Mouse (Mus musculus): ENCODE data around the gene Sh3pxd2a. TPM values are rescaled to one million over a fixed set of nuclear protein-coding genes. Genes with fewer than 3 reads are reported as not detected.

Gene Sh3pxd2a
- polyA plus RNA-seq, 1 experiment: 45.5 TPM

DNA sequence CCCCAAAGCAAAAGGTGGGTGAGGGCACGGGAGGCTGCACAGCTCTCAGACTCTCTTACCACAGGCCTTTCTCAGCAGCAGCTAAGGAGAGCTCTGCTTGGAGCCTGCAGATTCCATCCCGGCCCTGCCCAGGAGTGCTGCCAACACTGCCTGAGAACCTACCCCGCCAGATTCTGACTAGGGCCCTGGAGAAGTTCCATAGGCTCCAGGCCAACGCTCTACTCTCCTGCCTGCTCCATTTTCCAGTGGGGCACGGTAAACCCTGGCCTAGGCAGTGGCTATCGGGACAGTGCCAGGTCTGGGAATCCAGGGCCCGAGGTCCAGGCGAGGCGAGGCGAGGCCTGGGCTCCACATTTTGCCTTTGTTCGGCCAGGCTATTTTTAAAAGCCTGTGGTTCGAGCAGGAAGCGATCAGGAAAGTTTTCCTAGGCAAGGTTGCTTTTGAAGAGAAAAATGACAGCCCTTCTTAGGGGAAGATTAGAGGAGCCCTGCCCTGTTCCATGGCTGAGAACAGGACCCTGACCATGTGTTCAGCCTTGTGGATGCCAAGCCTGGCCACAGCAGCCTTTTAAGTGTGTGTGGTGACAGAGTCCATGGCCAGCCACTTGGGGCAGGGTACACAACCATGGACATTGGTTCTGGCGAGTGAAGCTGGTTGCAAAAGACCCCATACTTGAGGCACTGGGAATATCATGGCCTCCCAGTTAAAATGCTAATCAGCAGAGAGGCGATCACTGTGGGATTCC lies 184.2 kb downstream of the Sh3pxd2a start:
- no peak for DNase-seq (ENCODE audit: low read depth)

GRCm38 (mm10) chr19:47279372-47279771 lies 184.8 kb downstream of the Sh3pxd2a start:
- DNase-seq (ENCODE audit: low read depth): no peak

DNA sequence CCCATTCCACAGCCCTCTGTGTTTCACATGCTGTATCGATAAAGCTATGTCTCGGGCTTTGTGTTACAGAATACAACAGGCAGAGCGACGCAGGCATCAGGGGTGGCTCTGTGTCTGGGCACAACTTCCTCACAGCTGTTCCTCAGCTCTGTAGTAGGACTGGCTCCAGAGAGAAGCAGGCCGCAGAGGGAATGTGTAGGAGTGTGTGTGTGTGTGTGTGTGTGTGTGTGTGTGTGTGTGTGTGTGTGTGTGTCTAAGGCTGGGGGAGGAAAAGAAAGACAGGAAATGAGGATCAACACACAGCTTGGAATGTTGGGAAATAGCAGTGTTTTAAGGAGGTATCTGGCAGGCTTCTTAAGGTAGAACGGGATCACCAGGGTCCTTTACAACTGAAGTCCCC lies 187.5 kb downstream of the Sh3pxd2a start:
- DNase-seq (ENCODE audit: low read depth): no peak

- no peak for DNase-seq (ENCODE audit: low read depth)
These were observed 193.7 kb downstream of the Sh3pxd2a start for GRCm38 (mm10) chr19:47270520-47270919.

- DNase-seq (ENCODE audit: low read depth): no peak
These were observed 194.5 kb downstream of the Sh3pxd2a start for GRCm38 (mm10) chr19:47269729-47270128.

DNA sequence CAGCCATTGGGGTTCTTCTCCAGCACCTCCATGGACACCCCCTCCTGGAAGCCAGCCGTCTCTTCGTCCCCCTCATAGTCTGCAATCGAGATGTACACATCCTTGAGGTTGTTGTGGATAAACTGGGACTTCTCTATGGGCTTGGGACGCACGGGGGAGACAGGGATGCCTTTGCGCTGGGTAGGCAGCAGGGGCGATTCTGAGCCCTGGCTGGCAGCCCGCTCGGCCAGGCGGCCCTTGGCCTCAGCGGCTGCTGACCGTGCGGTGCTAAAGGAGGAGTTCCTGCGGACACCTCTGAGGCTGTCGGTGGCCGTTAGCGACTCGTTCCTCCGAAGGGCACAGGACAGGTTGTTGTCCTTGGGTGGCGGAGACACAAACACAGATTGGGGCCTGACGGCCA lies 197.1 kb downstream of the Sh3pxd2a start:
- DNase-seq (ENCODE audit: low read depth): no peak

DNA sequence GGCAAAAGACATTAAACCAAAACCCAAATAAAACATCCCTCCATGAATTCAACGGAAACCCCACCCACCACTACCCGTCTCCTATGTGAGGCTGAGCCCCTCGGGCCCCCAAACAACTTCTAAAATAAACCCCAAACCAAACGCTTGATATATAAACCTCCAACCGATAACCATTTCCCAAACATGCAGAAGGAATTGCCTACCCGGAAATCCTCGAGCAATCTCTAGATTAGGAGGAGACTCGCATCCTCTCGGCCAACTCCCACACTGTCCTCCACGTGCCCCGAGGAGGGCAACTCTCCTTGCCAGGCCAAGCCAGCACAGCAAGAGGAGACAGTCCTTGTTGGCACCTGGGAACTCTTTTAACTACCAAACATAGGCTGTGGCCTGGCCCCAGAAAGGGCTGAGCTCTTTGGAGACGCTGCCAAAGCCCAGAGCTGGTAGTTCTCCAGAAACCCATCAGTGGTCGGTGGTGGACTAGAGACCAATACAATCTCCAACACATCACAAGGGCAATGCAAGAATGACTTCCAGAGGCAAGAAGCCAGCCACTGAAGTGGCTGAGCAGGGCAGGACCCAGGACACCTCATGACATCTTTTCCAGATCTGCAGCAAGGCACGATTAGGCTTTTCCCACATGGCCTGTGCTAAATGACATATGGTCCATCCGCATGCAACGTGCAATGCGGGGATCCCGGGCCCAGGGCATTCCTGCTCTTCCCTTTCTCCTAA lies 198.0 kb downstream of the Sh3pxd2a start:
- no peak for DNase-seq (ENCODE audit: low read depth)

GRCm38 (mm10) chr19:47264322-47265092 lies 199.7 kb downstream of the Sh3pxd2a start:
- no peak for DNase-seq (ENCODE audit: low read depth)

DNA sequence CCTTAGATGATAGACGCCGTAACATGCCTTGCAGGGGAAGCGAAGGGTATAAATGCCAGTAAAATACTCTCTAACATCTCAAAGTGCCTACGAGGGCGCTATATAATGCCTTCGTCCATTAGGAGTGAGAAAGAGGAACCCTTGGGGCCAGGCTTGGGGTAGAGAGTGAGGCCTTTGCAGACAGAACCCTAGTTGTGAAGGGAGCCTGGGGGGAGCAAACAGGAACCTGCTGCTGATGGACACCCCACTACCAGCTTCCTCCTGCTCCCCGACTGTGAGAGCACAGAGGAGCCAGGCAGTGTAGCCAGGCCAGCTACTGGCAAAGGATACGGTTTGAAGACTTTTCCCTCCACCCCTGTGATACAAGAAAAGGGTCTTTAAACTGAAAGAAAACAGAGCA lies 200.6 kb downstream of the Sh3pxd2a start:
- no peak for DNase-seq (ENCODE audit: low read depth)

DNA sequence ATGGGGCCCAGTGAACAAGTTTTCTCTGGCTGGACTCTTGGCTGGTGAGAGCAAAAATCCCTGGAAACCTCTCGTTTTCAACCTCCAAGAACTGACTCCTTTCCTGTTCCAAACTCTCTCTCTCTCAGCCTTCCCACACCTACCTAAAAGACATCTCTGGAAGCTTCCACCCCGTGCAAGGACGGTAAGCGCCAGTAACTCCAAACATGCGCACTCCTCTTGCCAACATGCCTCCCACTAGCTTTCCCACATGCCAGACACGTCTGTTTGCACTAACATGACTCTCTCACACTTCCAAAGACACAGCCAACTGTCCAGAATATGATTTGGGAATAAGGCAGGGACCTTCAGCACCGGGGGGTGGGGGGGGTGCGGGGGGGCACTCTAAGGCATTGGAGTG lies 203.0 kb downstream of the Sh3pxd2a start:
- DNase-seq (ENCODE audit: low read depth): no peak

GRCm38 (mm10) chr19:47259581-47259980 lies 204.6 kb downstream of the Sh3pxd2a start:
- no peak for DNase-seq (ENCODE audit: low read depth)

DNA sequence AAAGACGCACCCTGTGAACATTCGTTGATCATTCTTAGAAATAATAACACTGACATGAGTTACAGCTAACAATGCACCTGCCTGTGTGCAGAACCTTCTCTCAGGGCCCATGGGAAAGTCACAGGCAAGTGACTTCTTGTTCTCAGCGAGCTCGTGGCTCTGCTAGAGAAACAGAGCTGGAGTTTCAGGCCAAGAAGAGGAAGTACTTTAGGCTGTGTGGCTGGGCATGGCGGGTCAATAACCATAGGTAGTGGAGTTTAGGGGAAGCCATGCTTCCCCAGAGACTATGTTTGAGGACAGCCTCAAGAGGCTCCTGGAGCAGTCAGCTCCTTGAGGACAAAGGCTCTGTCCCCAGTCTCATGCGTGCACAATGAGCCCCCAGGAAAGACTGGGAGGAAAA lies 208.3 kb downstream of the Sh3pxd2a start:
- DNase-seq (ENCODE audit: low read depth): no peak

GRCm38 (mm10) chr19:47255036-47255435 lies 209.2 kb downstream of the Sh3pxd2a start:
- DNase-seq (ENCODE audit: low read depth): no peak

- no peak for DNase-seq (ENCODE audit: low read depth)
These were observed 211.1 kb downstream of the Sh3pxd2a start for GRCm38 (mm10) chr19:47253053-47253628.

DNA sequence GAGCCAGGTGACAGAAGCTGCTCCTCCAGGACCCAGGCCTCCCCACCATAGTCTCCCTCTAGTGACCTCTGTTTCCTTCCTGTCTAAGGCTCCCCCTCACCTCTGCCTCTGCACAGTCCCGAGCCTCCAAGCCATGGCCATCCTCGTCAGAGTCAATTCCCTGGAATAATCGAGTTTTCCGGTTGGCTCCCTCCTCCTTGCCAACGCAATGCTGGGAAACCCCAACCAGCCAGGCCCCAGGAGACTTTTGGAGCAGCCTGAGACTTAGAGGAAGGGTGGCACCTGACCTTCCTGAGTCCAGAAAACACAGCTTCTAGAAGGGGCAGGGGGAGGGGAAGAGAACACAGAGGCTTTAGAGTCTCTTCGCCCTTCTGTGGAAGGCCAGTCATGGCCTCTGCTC lies 213.3 kb downstream of the Sh3pxd2a start:
- no peak for DNase-seq (ENCODE audit: low read depth)

DNA sequence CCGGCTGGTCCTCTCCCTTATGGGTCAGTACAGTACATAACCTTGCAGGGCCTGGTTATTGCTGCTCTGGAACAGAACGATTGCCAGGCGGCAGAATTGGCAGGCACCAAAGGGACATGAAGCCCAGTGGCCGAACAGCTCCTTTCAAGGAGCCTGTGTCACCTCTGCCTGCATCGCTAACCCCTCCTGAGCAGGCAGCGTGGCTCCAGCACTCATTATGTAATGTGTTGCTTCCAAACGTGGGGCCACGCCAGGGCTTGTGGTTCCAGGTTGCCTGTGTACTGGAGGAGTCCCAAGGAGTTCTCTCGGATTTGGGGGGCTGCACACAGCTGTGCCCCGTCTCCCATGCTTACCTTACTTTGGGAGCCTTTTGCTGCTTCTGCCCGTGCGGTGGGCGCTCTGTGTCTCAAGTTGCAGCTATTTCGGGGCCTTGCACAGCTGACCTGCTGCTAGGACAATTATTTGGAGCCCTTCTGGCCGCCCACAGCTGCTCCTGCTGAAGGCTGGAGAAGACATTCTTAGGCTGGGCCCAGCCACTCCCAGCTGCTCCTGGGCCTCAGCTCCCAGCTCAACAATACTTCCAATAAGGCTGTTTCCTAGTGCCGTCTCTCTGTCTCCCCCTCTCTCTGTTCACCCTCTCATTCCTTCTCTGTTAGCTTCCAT lies 215.2 kb downstream of the Sh3pxd2a start:
- no peak for DNase-seq (ENCODE audit: low read depth)

- DNase-seq (ENCODE audit: low read depth): no peak
These were observed 215.9 kb downstream of the Sh3pxd2a start for GRCm38 (mm10) chr19:47248296-47248695.

- no peak for DNase-seq (ENCODE audit: low read depth)
These were observed 216.4 kb downstream of the Sh3pxd2a start for GRCm38 (mm10) chr19:47247791-47248190.

- no peak for DNase-seq (ENCODE audit: low read depth)
These were observed 218.7 kb downstream of the Sh3pxd2a start for GRCm38 (mm10) chr19:47245512-47245911.

- no peak for DNase-seq (ENCODE audit: low read depth)
These were observed 222.0 kb downstream of the Sh3pxd2a start for GRCm38 (mm10) chr19:47242227-47242626.

DNA sequence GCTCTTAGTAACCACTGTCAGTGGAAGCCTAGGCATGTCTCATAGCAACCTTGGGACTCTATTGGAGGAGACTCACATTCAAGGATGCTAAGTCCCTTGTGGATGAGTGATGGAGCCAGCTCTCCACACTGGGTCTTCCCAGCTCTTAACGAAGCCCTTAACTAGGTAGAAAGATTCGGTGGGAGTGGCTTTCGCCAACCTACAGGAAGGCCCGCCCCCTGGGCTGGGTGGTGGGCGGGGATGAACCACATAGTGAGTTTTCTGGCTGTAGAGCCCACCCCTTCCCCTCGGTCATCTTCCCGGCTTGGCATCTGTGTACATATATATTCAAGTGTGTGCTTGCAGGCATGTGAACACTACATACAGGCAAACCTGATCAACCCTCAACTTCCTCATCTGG lies 223.2 kb downstream of the Sh3pxd2a start:
- no peak for DNase-seq (ENCODE audit: low read depth)

- DNase-seq (ENCODE audit: low read depth): no peak
These were observed 224.1 kb downstream of the Sh3pxd2a start for GRCm38 (mm10) chr19:47240076-47240475.

All from gonadal fat pad, adult 2 months (tissue).